Mouse (Mus musculus): Measurements from ENCODE around the gene Limd1. TPM values are rescaled to one million over a fixed set of nuclear protein-coding genes. Genes with fewer than 3 reads are reported as not detected.

Gene Limd1
- polyA plus RNA-seq, 1 experiment from 2014 or later, result 48.3 TPM

- no peaks in the 10 kb centered on the region for H3K4me1 ChIP-seq (ENCODE audit: control insufficient read depth, insufficient read depth, low read length)
- H3K4me3 ChIP-seq (ENCODE audit: low read depth, low read length), result no peak overlapping the region
- no peak overlapping the region for H3K4me2 ChIP-seq (ENCODE audit: low read depth, low read length)
- H3K9me3 ChIP-seq (replicated peaks; ENCODE audit: control insufficient read depth, low read length), result no peaks in the 10 kb centered on the region
- 71% methylated on average over 5 of the region's 5 CpGs for WGBS
- no peaks in the 10 kb centered on the region for H3K36me3 ChIP-seq (replicated peaks; ENCODE audit: control insufficient read depth, insufficient read depth, low read depth, low read length)
- DNase-seq (ENCODE audit: low spot score), result no peak
- no peaks in the 10 kb centered on the region for H3K27me3 ChIP-seq (ENCODE audit: control insufficient read depth, insufficient read depth, low read length)
- ATAC-seq (replicated peaks; ENCODE audit: insufficient number of reproducible peaks, low FRiP score, low TSS enrichment, low read depth), result no peak
- no peak overlapping the region for H3K9ac ChIP-seq (replicated peaks; ENCODE audit: low read length)
- H3K27ac ChIP-seq (replicated peaks; ENCODE audit: low read depth, low read length), result no peak overlapping the region
These were observed 48.0 kb downstream of the Limd1 start for GRCm38 (mm10) chr9:123526502-123526901.

- peak overlapping the region; percentile 48 for H3K4me2 ChIP-seq (ENCODE audit: low read depth, low read length)
- no peaks in the 10 kb centered on the region for H3K4me1 ChIP-seq (ENCODE audit: control insufficient read depth, insufficient read depth, low read length)
- no peaks in the 10 kb centered on the region for H3K36me3 ChIP-seq (replicated peaks; ENCODE audit: control insufficient read depth, insufficient read depth, low read depth, low read length)
- ATAC-seq (replicated peaks; ENCODE audit: insufficient number of reproducible peaks, low FRiP score, low TSS enrichment, low read depth) (no peak), DNase-seq (ENCODE audit: low spot score) (no peak)
- H3K9ac ChIP-seq (replicated peaks; ENCODE audit: low read length), result peak overlapping the region; percentile 49
- H3K27ac ChIP-seq (replicated peaks; ENCODE audit: low read depth, low read length), result peak overlapping the region; percentile 53; the same call in 1 of the 2 replicates
- no peaks in the 10 kb centered on the region for H3K27me3 ChIP-seq (ENCODE audit: control insufficient read depth, insufficient read depth, low read length)
- no peaks in the 10 kb centered on the region for H3K9me3 ChIP-seq (replicated peaks; ENCODE audit: control insufficient read depth, low read length)
- 31% methylated on average over 6 of the region's 6 CpGs for WGBS
- peak overlapping the region; percentile 94 for H3K4me3 ChIP-seq (ENCODE audit: low read depth, low read length)
These were observed 49.8 kb downstream of the Limd1 start for GRCm38 (mm10) chr9:123528087-123528925.

DNA sequence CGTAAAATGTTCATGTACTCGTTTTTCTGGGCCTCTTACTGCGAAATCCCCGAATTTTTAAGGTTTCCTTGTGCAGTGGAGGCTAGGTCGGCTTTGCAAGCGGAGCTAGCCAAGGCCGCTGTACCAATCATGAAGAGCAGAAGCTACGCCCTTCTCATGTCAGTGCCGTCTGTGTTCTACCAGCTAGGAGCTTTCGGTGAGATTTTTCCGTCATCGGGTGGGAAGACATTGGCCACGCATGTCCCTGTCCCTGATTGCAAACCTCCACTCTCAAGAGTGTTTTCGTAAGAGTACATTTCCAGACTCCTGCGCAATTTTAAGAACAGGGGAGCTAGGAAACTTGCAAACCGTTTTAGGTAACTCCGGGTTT is 50.4 kb downstream of the Limd1 start:
- peak overlapping the region; percentile 49 for H3K9ac ChIP-seq (replicated peaks; ENCODE audit: low read length)
- WGBS, result under 1% methylated on average over 17 of the region's 17 CpGs
- peak overlapping the region; percentile 94 for H3K4me3 ChIP-seq (ENCODE audit: low read depth, low read length)
- no peaks in the 10 kb centered on the region for H3K36me3 ChIP-seq (replicated peaks; ENCODE audit: control insufficient read depth, insufficient read depth, low read depth, low read length)
- H3K27ac ChIP-seq (replicated peaks; ENCODE audit: low read depth, low read length), result peak overlapping the region; percentile 53
- ATAC-seq (replicated peaks; ENCODE audit: insufficient number of reproducible peaks, low FRiP score, low TSS enrichment, low read depth), result peak; percentile 37
- no peaks in the 10 kb centered on the region for H3K4me1 ChIP-seq (ENCODE audit: control insufficient read depth, insufficient read depth, low read length)
- peak; percentile 66 for DNase-seq (ENCODE audit: low spot score)
- peak overlapping the region; percentile 48 for H3K4me2 ChIP-seq (ENCODE audit: low read depth, low read length)
- no peaks in the 10 kb centered on the region for H3K9me3 ChIP-seq (replicated peaks; ENCODE audit: control insufficient read depth, low read length)
- no peaks in the 10 kb centered on the region for H3K27me3 ChIP-seq (ENCODE audit: control insufficient read depth, insufficient read depth, low read length)

GRCm38 (mm10) chr9:123529392-123530157 is 51.1 kb downstream of the Limd1 start, which contains the start of gene Sacm1l:
Gene Sacm1l (plus strand): TSS chr9:123529759.
- DNase-seq (ENCODE audit: low spot score), result peak; percentile 99

DNA sequence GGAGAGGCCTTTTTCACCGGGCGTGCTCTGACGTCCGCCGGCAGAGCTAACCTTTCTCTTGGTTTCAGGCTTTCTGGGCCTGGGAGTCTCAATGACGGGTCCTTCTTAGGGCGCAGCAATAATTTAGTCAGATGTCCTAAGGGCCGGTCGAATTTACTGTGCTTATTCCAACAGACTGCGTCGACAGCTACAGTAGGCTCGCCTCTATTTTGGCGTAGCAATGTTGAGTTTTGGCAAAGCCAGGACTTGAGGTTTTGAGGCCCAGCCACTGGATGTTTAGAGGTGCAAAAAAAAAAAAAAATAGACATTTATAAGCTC is 51.6 kb downstream of the Limd1 start:
- peak; percentile 52 for DNase-seq (ENCODE audit: low spot score)

More at GRCm38 (mm10) chr9:123529392-123530157, 51.1 kb downstream of the Limd1 start, which contains the start of gene Sacm1l:
- H3K9ac ChIP-seq (replicated peaks; ENCODE audit: low read length), result peak within 1 kb of the TSS; percentile 95
- ATAC-seq (replicated peaks; ENCODE audit: insufficient number of reproducible peaks, low FRiP score, low TSS enrichment, low read depth), result peak; percentile 100
- peak within 1 kb of the TSS; percentile 94 for H3K4me3 ChIP-seq (ENCODE audit: low read depth, low read length)
- H3K27me3 ChIP-seq (ENCODE audit: control insufficient read depth, insufficient read depth, low read length), result no peaks in the 10 kb centered on the region
- H3K9me3 ChIP-seq (replicated peaks; ENCODE audit: control insufficient read depth, low read length), result no peaks in the 10 kb centered on the region
- H3K36me3 ChIP-seq (replicated peaks; ENCODE audit: control insufficient read depth, insufficient read depth, low read depth, low read length), result no peaks in the 10 kb centered on the region
- no peaks in the 10 kb centered on the region for H3K4me1 ChIP-seq (ENCODE audit: control insufficient read depth, insufficient read depth, low read length)
- peak within 1 kb of the TSS; percentile 50 for H3K4me2 ChIP-seq (ENCODE audit: low read depth, low read length)
- H3K27ac ChIP-seq (replicated peaks; ENCODE audit: low read depth, low read length), result peak within 1 kb of the TSS; percentile 90
- under 1% methylated on average over 71 of the region's 79 CpGs for WGBS

DNA sequence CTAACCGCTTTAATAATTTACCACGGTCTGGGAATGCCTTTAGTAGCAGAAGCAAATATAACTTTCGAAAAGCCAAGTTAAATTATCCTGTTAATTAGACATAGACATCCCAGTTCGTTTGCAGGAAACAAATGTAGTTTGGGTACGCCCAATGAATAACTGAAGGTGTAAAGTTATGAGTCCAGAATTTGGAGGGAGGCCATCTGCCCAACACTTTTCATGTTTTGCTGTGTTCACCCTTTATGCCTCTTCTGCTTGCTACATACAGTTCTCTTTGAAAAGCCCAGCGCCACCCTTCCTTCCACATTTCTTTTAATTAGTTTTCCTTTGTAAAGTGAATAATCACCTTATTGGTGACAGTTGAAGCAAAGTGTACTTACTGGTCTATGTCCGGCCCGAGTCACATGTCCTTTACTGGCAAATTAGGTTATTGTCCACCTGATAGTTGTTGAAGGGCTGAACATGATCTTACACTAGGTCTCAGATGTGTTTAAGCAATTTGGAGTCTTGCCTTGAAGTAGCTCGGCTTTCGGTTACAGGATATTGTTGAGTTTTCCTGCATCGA is 52.1 kb downstream of the Limd1 start:
- peak overlapping the region; percentile 94 for H3K4me3 ChIP-seq (ENCODE audit: low read depth, low read length)
- ATAC-seq (replicated peaks; ENCODE audit: insufficient number of reproducible peaks, low FRiP score, low TSS enrichment, low read depth), result no peak
- H3K36me3 ChIP-seq (replicated peaks; ENCODE audit: control insufficient read depth, insufficient read depth, low read depth, low read length), result no peaks in the 10 kb centered on the region
- H3K9me3 ChIP-seq (replicated peaks; ENCODE audit: control insufficient read depth, low read length), result no peaks in the 10 kb centered on the region
- no peak for DNase-seq (ENCODE audit: low spot score)
- H3K27ac ChIP-seq (replicated peaks; ENCODE audit: low read depth, low read length), result no peak overlapping the region
- no peaks in the 10 kb centered on the region for H3K4me1 ChIP-seq (ENCODE audit: control insufficient read depth, insufficient read depth, low read length)
- WGBS, result 36% methylated on average over 11 of the region's 11 CpGs
- no peaks in the 10 kb centered on the region for H3K27me3 ChIP-seq (ENCODE audit: control insufficient read depth, insufficient read depth, low read length)
- H3K4me2 ChIP-seq (ENCODE audit: low read depth, low read length), result peak overlapping the region; percentile 50
- H3K9ac ChIP-seq (replicated peaks; ENCODE audit: low read length), result peak overlapping the region; percentile 95

More for the DNA sequence above, 51.6 kb downstream of the Limd1 start:
- Histone ChIP-seq H3K4me3 (ENCODE audit: low read depth, low read length) (peak overlapping the region; percentile 94), H3K27me3 (ENCODE audit: control insufficient read depth, insufficient read depth, low read length) (no peaks in the 10 kb centered on the region), H3K9me3 (replicated peaks; ENCODE audit: control insufficient read depth, low read length) (no peaks in the 10 kb centered on the region), H3K36me3 (replicated peaks; ENCODE audit: control insufficient read depth, insufficient read depth, low read depth, low read length) (no peaks in the 10 kb centered on the region), H3K4me2 (ENCODE audit: low read depth, low read length) (peak overlapping the region; percentile 50), H3K27ac (replicated peaks; ENCODE audit: low read depth, low read length) (peak overlapping the region; percentile 90), H3K4me1 (ENCODE audit: control insufficient read depth, insufficient read depth, low read length) (no peaks in the 10 kb centered on the region), H3K9ac (replicated peaks; ENCODE audit: low read length) (peak overlapping the region; percentile 95)
- under 1% methylated on average over 13 of the region's 13 CpGs for WGBS
- ATAC-seq (replicated peaks; ENCODE audit: insufficient number of reproducible peaks, low FRiP score, low TSS enrichment, low read depth), result no peak

DNA sequence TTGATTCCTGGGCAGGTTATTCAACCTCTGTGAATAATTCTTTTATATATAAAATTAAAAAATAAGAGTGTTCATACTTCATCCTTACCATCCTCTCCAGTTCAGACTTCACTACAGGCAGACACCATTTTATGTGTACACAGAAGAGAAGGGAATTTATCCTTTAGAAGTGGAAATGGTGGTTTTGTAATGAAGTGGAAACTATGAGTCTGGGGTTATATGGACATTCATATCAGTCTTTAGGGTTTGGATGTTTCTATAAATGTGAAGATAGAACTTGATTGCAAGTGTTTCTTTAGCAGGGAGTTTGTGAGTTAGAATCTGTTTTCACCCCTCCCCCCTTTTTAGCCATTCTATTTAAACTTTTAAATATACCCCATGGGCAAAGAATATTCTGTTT is 52.7 kb downstream of the Limd1 start:
- DNase-seq (ENCODE audit: low spot score) (no peak), ATAC-seq (replicated peaks; ENCODE audit: insufficient number of reproducible peaks, low FRiP score, low TSS enrichment, low read depth) (no peak)
- Histone ChIP-seq H3K27me3 (ENCODE audit: control insufficient read depth, insufficient read depth, low read length) (no peaks in the 10 kb centered on the region), H3K9ac (replicated peaks; ENCODE audit: low read length) (no peak overlapping the region), H3K4me2 (ENCODE audit: low read depth, low read length) (no peak overlapping the region; the same call in 1 of the 2 replicates), H3K9me3 (replicated peaks; ENCODE audit: control insufficient read depth, low read length) (no peaks in the 10 kb centered on the region), H3K36me3 (replicated peaks; ENCODE audit: control insufficient read depth, insufficient read depth, low read depth, low read length) (no peaks in the 10 kb centered on the region), H3K27ac (replicated peaks; ENCODE audit: low read depth, low read length) (no peak overlapping the region), H3K4me1 (ENCODE audit: control insufficient read depth, insufficient read depth, low read length) (no peaks in the 10 kb centered on the region), H3K4me3 (ENCODE audit: low read depth, low read length) (no peak overlapping the region)

Data from embryonic facial prominence, embryonic 11.5 days (tissue).